Mouse (Mus musculus): Measurements from ENCODE around the gene Unc93a2.
"Not testable (repeated sequence)": the region's sequence is repeated elsewhere in the genome, so short reads cannot be mapped to it uniquely, and the experiment has no call there.

The Unc93a2 gene

GRCm38 (mm10) chr17:7371879-7372278, 13.4 kb downstream of the Unc93a2 start, which contains the start of gene Gm49630:
Gene Gm49630 (minus strand): TSS chr17:7371979.
- not testable (repeated sequence) for DNase-seq (ENCODE audit: low spot score)

- not testable (repeated sequence) for DNase-seq (ENCODE audit: low spot score)
Measured at GRCm38 (mm10) chr17:7369401-7369800, 15.9 kb downstream of the Unc93a2 start.

- DNase-seq (ENCODE audit: low spot score) = not testable (repeated sequence)
Measured at GRCm38 (mm10) chr17:7366676-7367374, 18.4 kb downstream of the Unc93a2 start.

- DNase-seq (ENCODE audit: low spot score) = not testable (repeated sequence)
Measured at GRCm38 (mm10) chr17:7366265-7366664, 19.0 kb downstream of the Unc93a2 start.

GRCm38 (mm10) chr17:7365615-7366014, 19.6 kb downstream of the Unc93a2 start:
- DNase-seq (ENCODE audit: low spot score) = not testable (repeated sequence)

- not testable (repeated sequence) for DNase-seq (ENCODE audit: low spot score)
Measured at GRCm38 (mm10) chr17:7360749-7361465, 24.4 kb downstream of the Unc93a2 start.

- not testable (repeated sequence) for DNase-seq (ENCODE audit: low spot score)
Measured at GRCm38 (mm10) chr17:7359806-7360205, 25.5 kb downstream of the Unc93a2 start.

GRCm38 (mm10) chr17:7352596-7352995, 32.7 kb downstream of the Unc93a2 start, which contains the start of gene Ttll2:
Gene Ttll2 (minus strand): TSS chr17:7352696.
- not testable (repeated sequence) for DNase-seq (ENCODE audit: low spot score)

GRCm38 (mm10) chr17:7348765-7349164, 36.5 kb downstream of the Unc93a2 start:
- not testable (repeated sequence) for DNase-seq (ENCODE audit: low spot score)

GRCm38 (mm10) chr17:7337381-7337780, 47.9 kb downstream of the Unc93a2 start:
- not testable (repeated sequence) for DNase-seq (ENCODE audit: low spot score)

- not testable (repeated sequence) for DNase-seq (ENCODE audit: low spot score)
Measured at GRCm38 (mm10) chr17:7332745-7333144, 52.5 kb downstream of the Unc93a2 start.

GRCm38 (mm10) chr17:7326415-7326814, 58.8 kb downstream of the Unc93a2 start:
- DNase-seq (ENCODE audit: low spot score) = not testable (repeated sequence)

GRCm38 (mm10) chr17:7324346-7324745, 60.9 kb downstream of the Unc93a2 start, which contains the start of gene Tcp10a:
Gene Tcp10a (plus strand): TSS chr17:7324646.
- DNase-seq (ENCODE audit: low spot score) = not testable (repeated sequence)

GRCm38 (mm10) chr17:7319789-7320188, 65.5 kb downstream of the Unc93a2 start:
- DNase-seq (ENCODE audit: low spot score) = not testable (repeated sequence)

- not testable (repeated sequence) for DNase-seq (ENCODE audit: low spot score)
Measured at GRCm38 (mm10) chr17:7315693-7316382, 69.4 kb downstream of the Unc93a2 start.
